Mouse (Mus musculus) c-Kit-positive CD71-positive TER-119-negative erythroid progenitor cells, embryonic 14.5 days (primary cell): ENCODE measurements around the gene Mpped2.

Experiments
- DNase-seq: peaks from one replicate; pipeline ENCODE4 v3.0.0-alpha.2; 2013; ENCODE audit warnings: low read depth

Mpped2 gene

GRCm38 (mm10) chr2:106798824-106799223 lies 105.8 kb downstream of the Mpped2 start:
- DNase-seq, result no peak

DNA sequence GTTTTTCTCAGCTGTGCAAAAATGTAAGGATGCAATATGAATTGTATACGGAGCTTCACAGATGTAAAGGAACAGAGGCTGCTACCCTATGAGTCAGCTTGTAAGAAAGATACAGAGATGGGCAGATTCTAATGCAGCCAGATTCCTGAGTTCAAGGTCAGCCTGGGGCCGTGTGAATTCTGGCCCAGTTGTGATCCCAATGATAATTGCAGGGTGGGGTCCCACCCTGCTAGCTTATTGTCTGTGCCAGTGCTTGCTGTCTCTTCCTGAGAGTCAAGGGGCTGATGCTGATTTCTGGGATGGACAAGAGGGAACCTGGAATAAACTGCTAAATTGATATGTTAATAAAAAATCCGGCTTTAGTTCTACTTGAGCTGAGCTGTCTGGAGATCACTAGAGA lies 122.8 kb downstream of the Mpped2 start:
- DNase-seq, result no peak

DNA sequence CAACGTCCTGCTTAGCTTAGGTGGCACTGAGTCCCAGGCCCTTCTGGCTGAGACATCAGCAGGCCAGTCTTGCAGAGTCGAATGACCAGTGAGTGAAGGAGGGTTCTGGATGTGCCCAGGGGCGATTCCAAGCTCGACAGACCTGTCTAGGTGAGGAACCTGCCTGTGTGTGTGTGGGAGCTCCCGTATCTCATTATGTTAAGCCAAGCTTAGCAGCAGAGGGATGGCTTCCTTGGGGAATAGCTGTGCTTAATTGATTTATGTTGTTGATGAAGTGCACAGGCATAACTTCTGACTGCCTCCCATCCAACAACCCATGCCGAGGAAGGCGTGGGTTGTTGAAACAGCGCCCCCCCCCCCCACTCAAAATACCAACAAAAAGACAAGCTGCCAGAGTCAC lies 128.2 kb downstream of the Mpped2 start:
- no peak for DNase-seq

DNA sequence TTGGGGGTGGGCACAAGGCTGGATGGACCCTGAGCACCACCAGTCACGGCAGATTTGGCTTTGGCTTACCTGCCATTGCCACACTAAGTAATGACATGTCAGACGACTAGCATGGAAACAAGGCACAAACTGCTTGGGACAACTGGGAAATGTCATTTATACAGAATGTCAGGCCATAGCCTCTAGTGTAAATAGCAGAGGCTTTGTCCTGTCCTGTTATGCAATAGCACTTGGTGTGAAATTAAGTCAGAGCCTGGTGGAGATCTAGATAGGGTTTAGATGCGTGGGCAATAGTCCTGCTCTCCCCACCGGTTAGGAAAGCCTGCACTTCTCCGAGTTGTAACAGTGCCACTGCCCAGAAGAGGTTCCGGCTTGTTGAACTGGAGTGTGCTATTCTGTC lies 128.8 kb downstream of the Mpped2 start:
- no peak for DNase-seq

GRCm38 (mm10) chr2:106822540-106822939 lies 129.5 kb downstream of the Mpped2 start:
- no peak for DNase-seq

DNA sequence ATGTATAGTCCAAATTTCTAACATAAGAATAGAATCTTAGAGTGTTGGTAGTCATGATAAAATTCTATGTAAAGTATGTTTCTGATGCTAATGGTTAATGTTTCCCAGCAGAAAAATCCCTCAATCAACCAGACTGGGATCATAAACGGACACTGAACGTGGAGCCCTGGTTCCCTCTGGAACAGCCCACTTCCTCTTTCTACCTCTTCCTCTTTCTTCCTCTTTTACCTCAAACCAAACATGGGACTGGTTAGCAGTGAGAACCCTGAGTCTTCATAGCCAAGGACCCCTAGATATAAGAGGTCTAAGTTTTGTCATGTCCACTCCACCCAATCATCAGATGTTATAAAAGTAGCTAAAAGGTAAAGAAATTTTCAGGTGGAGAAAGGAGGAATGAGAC lies 132.4 kb downstream of the Mpped2 start:
- DNase-seq, result no peak

GRCm38 (mm10) chr2:106826023-106826422 lies 133.0 kb downstream of the Mpped2 start:
- no peak for DNase-seq

DNA sequence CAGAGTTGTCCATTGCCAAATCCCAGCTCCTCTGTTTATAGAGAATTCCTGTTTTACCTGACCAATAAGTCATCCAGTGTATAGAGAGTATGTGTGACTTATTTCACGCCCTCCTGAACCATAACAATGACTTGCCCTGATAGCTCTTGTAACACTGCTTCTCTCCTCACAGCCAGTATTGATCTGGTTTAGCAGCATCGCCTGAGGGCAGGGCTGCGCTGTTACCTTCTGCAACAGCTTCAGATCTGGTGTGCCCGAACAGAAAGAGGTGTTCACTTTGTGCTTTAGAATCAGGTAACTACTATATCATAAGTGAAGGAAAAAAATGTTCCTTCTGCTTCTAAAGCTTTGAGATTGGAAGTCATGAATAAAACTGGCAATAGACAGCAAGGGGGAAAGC lies 133.7 kb downstream of the Mpped2 start:
- no peak for DNase-seq

DNA sequence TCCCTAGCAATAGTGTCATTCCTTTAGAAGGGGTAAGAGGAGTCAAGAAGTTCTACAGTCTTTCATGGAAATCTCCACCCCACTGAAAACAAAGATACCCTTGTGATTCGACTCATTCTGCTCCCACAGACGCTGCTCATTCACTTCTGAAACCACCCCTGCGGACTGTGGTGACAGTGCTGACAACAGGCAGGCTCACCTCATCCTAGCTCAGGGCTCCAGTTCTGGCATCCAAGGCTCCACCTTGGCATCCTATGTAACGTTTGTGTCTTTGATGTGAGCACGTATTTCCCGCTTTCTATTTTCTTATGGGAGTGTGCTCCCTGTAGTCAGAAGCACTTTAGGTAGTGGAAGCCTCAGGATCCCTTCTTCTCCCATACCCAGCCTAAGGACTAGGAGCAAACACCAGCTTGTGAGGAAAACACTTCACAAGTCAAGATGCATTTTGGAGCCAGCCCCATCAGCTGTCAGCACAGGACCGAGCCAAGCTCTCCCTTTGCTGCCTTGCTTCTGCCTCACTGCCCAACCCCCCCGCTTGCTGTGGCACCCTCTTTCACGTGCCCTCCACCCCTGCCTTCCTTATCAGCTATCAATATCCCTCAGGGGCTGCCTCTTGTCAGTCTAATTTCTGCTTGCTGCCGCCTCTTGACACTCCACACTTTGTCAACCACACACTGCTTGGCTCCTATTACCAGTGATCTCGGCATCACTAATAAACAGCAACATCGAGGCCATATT lies 135.7 kb downstream of the Mpped2 start:
- DNase-seq, result no peak

- DNase-seq, result no peak
Observed at GRCm38 (mm10) chr2:106829420-106829819, 136.4 kb downstream of the Mpped2 start.

DNA sequence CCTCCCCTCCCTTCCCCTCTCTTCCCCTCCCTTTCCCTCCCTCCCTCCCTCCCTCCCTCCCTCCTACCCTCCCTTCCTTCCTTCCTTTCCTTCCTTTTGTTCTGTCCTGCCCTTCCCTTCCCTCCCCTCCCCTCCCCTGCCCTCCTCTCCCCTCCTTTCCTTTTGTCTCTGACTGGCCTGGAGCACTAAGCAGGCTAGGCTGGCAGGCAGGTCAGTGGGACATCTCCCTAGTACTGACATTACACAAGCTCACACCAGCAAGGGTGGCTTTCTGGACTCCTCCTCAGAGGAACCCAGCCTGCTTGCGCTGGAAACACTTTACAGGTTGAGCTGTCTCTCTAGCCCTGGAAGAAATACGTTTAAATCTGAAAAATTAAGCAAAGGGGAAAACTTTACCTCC lies 139.5 kb downstream of the Mpped2 start:
- no peak for DNase-seq

GRCm38 (mm10) chr2:106833212-106833611 lies 140.1 kb downstream of the Mpped2 start:
- no peak for DNase-seq

- DNase-seq, result no peak
Observed at GRCm38 (mm10) chr2:106835321-106835720, 142.3 kb downstream of the Mpped2 start.

DNA sequence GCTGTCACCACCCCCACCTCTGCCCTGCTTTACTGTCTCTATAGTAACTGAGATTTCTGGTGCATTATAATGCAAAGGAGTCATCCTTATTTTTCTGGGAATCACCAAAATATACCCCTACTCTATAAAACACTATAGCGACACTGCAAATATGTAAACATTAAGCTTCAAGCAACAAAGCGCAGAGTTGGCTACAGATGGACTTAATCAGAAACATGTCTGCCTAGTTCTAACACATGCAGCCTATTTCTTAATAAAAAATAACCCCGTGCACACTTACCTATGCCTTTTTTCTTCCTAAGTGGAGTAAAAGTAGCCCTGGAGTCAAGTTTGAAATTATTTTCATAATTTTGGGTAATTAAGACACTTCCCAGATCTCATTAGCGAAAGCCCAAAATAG lies 144.2 kb downstream of the Mpped2 start:
- no peak for DNase-seq

DNA sequence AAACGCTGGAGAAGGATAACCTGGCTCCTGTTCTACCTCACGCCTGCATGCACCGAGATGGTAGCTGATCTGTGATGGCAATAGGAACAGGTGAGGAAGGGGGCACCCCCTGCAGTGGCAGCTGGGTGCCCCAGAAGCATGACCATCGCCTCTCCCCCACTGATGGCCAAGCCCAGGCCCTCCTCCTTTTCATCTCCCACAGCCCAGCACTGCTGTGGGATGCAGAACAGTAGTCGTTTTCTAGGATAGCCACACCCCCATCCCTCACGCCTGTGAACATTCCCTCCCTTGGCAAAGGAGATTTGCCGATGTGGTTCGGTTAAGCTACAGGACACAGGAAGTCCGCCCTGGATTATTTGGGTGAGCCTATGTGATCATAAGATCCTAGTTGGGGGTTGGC lies 151.1 kb downstream of the Mpped2 start:
- DNase-seq, result no peak

GRCm38 (mm10) chr2:106844766-106845678 lies 152.0 kb downstream of the Mpped2 start:
- DNase-seq, result no peak

DNA sequence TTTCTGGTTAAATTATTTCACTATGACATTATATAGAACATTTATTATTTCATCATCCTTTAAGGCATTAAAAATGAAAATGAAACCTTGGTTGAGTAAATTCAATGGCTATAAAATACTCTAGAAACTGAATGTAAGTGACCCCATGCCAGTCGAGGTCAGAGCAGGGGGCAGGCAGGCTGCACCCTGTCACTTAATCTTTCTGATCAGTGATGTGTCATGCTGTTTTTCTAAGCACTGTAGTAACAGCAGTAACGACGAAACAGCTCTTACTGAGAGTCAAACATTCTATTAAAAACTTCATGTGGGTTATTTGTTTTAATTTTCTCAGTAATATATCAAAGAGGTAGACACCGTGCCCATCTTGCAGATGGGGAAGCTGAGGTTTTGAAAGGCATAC lies 153.4 kb downstream of the Mpped2 start:
- DNase-seq, result no peak

DNA sequence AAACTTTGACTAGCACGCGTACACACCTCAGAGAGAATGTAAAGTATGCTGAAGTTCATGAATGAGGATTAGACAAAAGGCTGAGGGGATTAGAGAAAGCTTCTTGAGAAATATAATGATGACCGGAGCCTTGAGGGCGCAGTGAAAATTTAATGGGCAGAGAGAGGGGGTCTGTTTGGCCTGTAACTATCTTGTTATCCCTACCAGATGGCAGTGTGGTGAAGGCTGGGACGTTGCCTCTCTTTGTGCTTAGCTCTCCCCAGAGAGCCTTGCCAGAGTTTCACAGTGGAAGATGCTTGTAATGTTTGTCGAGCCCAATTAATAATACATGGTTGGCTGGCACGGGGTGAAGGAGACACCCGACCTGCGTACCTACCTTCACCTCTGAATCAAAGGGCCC lies 156.3 kb downstream of the Mpped2 start:
- no peak for DNase-seq

- no peak for DNase-seq
Observed at GRCm38 (mm10) chr2:106851515-106851914, 158.4 kb downstream of the Mpped2 start.

DNA sequence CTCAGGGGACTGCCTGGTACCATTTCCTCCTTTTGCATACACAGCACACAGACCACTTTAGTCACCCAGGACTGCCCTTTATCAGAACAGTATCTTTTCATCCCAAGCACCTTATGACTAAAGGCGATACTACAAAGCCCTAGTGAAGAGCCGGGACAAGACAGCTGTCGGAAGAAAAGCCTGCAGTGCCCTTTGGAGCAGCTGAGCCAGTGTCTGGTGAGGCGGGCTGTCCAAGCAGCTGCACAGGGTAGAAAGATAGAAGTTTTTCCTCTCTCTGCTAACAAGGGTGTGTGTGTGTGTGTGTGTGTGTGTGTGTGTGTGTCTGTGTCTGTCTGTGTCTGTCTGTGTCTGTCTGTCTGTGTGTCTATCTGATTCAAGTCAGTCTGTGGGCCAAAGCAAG lies 161.1 kb downstream of the Mpped2 start:
- DNase-seq, result no peak

- no peak for DNase-seq
Observed at GRCm38 (mm10) chr2:106854758-106855157, 161.7 kb downstream of the Mpped2 start.

DNA sequence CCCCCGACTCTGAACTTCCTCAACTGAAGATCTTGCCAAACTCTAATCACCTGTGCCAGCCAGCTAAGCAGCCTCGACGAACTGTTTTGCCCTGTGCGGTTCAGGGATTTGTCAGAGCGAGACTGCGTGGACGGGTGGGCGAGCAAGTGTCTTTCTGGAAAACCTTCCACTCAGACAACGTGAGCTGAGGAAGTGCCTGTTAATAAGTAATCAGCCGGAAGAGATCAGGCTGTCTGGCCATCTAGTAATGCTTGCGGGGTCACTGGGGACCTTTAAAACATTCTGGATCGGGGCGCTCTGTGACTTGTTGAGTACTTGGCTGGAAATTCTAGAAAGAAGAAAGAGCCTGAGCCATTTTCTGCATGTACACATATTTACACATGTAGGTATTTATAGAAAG lies 162.1 kb downstream of the Mpped2 start:
- DNase-seq, result no peak

GRCm38 (mm10) chr2:106855623-106856350 lies 162.7 kb downstream of the Mpped2 start:
- DNase-seq, result no peak
